Mouse (Mus musculus): Measurements from ENCODE around the gene Cyp2e1.
A peak's percentile ranks its signal among the peaks of the same experiment; 100 is the strongest.

Gene Cyp2e1

DNA sequence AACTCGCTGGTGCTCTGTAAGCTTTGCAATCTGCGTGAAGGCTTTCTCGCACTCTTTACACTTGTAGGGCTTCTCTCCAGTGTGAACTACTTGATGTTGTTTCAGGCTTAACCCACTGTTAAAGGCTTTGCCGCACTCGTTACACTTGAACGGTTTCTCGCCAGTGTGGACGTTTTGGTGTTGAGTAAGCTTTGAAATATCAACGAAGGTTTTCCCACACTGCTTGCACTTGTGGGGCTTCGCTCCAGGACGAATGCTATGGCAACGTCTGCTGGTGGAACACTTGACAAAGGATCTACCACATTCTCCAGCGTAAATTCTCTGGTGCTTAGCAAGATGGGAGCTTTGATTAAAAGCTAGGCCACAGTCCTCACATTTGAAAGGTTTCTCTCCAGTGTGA is 48.2 kb downstream of the Cyp2e1 start:
- DNase-seq = no peak

DNA sequence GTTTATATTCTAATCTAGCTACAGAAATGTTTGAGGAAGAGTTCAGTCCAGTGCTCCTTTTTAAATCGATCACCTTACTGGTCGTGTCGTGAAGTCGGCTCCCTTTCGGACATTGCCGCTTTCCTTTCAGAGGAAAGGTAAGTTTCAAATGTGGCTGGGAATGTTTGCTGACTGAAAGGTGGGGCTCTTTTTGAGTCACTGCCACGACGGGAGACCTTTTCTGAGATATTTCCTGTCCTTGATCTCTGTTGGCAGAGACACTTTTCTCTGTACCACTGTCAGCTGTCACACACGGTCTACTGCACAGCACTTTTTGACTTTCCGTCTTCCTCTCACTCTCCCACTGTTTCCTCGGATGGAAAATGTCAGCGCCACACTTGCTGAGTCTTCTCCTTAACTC is 49.3 kb downstream of the Cyp2e1 start:
- no peak for DNase-seq

DNA sequence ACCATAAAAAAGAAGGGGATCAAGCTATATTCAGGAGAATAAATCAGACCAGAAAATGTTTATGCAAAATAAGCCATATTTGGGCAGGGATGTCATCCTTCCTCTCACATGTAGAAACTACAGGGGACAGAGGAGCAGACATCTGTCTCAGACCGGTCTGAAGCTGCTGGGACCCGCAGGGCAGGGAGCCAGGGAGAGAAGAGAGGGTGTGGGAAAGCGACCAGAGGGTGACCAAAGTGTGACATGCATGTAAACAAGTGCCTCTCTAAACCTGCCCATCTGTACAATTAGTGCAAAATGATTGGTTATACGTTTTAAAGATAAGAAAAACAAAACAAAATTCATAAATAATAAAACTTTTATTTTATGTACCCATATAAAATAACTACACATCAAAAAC is 56.6 kb downstream of the Cyp2e1 start:
- DNase-seq = no peak

DNA sequence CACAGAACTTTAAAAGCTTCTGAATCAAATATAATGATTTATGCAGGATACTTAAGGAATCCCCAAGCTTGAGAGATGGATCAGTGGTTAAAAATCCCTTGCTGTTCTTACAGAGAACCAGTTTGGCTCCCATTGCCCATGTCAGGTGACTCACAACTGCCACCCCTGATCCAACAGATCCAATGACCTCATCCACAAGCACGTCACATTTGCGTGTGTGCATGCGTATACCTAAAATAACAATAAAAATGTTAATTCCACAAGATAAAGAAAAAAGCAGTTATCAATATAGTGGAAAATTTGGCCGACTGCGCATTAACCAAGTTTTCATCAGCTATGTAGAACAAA is 57.7 kb downstream of the Cyp2e1 start:
- no peak for DNase-seq

- DNase-seq = peak; percentile 30
These were observed 58.3 kb downstream of the Cyp2e1 start, which contains the start of gene Zfp941 for GRCm38 (mm10) chr7:140821653-140822329. Gene Zfp941, minus strand, starts transcription at chr7:140822178.

GRCm38 (mm10) chr7:140822731-140823130 is 59.2 kb downstream of the Cyp2e1 start:
- no peak for DNase-seq

Data from lung, postnatal 10 days (tissue).